Mouse (Mus musculus) gastrocnemius, postnatal 14 days (tissue): ENCODE results near the gene Hjurp. TPM values are rescaled to one million over a fixed set of nuclear protein-coding genes. Genes with fewer than 3 reads are reported as not detected.

Experiments
- DNase-seq: peaks from one replicate; pipeline ENCODE4 v3.0.0; 2021; ENCODE audit warnings: mixed read lengths
- intact Hi-C: fragments of 180-260 bp; cut with DNase I; formaldehyde crosslinking; loops from one replicate; pipeline ENCODE4 v1.15.1; 2025; ENCODE audit warnings: low total_unique reads
- total RNA-seq, 2 experiments: library from RNA; stranded (reverse); gene quantifications; 2 replicates each; pipeline ENCODE4 v1.2.3; 2021

Hjurp gene
- total RNA-seq, 2 experiments from 2014 or later, result 16.8 to 17.1 TPM

GRCm38 (mm10) chr1:88299529-88299945 is 22.1 kb upstream of the Hjurp start:
- intact Hi-C loops, result no loop called here
- DNase-seq, result no peak

DNA sequence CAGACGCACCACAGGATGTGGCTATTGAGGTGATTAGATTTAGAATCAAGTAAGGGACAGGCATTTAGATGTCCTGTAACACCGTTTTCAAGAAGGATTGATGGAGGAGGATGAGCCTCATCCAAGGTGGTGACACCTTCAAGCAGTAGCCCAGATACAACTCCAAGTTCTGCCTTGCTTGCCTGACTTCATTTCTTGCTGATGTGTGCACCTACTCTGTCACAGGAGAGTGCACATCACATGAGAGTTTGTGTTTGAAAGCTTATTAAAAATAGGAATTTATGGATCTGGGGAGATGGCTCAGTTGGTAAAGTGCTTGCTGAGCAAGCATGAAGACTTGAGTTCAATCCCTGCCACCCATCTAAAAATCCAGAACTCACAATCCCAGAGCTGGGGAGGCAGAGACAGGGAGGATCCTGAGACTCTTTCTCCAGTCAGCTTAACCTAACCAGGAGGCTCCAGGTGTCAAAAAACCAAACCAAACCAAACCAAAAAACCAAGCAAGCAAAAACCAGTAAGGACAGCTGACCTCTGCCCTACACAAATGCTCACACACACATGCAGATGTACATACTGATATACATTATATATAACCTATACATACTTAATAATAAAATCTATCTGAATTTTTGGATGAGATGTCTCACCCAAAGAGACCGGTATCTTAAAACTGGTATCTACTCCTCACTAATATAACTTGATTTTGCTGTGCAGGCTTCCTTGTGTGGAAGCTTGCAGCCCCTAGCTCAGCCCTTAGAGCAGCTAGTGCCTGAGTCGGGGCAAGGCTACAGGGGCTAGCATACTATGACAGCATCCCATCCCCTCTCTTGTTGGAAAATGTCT is 21.5 kb upstream of the Hjurp start:
- no peak for DNase-seq
- intact Hi-C loops, result no loop called here

GRCm38 (mm10) chr1:88297480-88298258 is 20.2 kb upstream of the Hjurp start:
- intact Hi-C loops, result no loop called here
- no peak for DNase-seq

GRCm38 (mm10) chr1:88296171-88296920 is 18.9 kb upstream of the Hjurp start:
- intact Hi-C loops, result no loop called here

GRCm38 (mm10) chr1:88294650-88295049 is 17.2 kb upstream of the Hjurp start:
- DNase-seq, result no peak
- intact Hi-C loops, result no loop called here

More at GRCm38 (mm10) chr1:88296171-88296920, 18.9 kb upstream of the Hjurp start:
- DNase-seq, result no peak

- DNase-seq, result no peak
- intact Hi-C loops, result no loop called here
These were observed 14.6 kb upstream of the Hjurp start for GRCm38 (mm10) chr1:88292057-88292456.

DNA sequence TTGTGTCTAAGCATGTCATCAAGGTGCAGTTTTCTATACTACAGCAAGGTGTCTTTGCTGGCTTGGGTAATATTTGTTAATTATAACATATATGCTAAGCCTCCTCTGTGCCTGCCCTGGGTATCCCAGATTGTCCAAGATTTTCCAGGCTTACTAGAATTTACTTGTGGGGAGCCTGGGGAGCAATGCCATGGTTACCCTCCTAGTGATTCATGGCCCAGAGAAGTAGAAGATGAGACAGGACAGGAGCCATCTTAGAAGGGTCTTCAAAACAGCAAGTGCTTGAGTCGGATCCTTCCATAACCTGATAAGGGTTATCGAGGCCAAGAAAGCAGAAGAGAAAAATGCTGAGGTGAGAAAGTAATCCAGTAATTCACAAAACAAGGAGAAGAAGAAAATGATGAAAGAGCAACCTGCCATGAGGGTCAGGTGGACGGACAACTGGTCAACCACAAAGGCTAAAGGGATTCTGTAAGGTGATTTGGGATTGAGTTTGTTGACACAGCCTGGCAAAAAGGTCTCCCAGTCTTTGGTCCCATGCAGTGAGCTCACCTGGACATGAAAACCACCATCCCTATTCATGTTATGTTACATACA is 14.1 kb upstream of the Hjurp start:
- no peak for DNase-seq
- intact Hi-C loops, result no loop called here

DNA sequence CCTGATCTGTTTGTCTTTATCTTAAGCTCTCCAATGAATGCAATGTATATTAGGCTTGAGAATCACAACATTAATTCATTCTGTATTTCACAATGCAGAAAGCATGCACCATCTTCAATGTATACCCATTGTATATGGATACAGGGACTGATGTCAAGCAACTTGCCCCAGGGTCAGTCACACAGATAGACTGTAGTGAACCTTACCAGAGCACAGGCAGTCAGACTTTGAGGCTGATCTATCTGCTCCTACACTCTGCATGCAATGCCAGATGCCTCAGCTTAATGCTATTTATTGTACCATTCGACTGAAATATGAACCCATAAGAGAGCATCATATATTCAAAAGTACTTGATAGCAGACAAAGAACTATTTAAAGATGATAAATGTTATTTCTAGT is 13.1 kb upstream of the Hjurp start:
- intact Hi-C loops, result no loop called here

DNA sequence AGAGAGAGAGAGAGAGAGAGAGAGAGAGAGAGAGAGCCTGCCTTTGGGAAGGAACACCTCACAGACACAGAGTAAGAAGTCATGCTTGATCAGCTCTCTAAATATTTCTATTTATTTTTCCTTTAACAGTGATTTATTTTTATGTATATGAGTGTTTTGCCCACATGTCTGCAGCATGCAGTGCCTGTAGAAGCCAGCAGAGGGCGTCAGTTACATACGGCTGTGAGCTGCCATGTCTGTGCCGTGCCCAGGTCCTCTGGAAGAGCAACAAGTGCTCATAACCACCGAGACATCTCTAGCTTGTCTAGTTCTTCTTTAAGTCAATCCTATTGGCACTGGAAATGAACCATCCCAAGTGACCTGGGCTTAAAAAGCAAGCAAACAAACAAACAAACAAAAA is 12.5 kb upstream of the Hjurp start:
- intact Hi-C loops, result no loop called here
- no peak for DNase-seq

More for the DNA sequence above, 13.1 kb upstream of the Hjurp start:
- DNase-seq, result no peak

DNA sequence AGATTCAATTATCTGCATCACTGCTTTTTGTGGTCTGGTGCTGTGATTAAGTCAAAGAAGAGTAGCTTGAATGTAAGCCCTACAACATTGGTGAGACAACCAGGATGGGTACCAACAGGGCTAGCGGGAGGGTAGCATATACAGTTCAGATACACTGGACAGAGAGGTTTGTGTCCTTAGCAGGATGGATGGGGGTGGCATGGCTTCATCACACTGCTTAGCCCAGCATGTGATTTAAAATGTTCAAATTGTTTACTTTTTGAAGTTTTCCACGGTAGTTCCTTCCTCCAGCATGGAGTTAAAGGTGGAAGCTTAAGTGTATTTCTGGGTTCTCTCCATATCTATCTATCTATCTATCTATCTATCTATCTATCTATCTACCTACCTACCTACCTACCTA is 11.7 kb upstream of the Hjurp start:
- intact Hi-C loops, result no loop called here
- no peak for DNase-seq

DNA sequence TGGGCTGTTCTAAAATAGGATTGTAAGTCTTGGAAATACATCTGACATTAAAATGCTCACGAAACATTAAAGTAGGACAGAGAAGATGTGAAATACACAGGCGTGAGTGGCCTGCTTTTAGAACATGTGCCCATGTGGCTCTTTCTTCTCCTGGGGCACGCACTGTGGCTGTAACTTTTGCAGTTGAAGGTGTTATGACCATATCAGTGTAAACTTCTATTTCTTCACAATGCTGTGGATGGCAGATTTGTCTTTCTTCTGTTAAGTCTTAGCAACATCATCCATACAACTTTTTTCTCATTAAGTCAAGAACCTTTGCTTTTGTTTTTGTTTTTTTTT is 11.3 kb upstream of the Hjurp start:
- intact Hi-C loops, result no loop called here
- no peak for DNase-seq

GRCm38 (mm10) chr1:88288056-88288788 is 10.8 kb upstream of the Hjurp start:
- DNase-seq, result no peak
- intact Hi-C loops, result no loop called here

DNA sequence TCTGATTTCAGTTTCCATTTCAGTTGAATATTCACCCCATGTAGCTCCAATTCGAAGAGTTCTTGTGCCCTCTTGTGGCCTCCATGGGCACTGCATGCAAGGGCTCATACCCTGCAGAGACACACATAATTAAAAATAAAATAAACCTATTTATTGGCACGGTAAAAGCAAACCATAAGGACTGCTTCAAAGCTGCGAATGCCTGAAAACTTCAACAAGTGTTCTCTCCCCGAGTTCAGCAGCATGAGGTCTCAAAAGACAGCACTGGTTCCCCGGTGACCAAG is 10.2 kb upstream of the Hjurp start:
- intact Hi-C loops, result no loop called here

GRCm38 (mm10) chr1:88286887-88287696 is 9.7 kb upstream of the Hjurp start:
- intact Hi-C loops, result no loop called here
- no peak for DNase-seq

More for the DNA sequence above, 10.2 kb upstream of the Hjurp start:
- no peak for DNase-seq

- no peak for DNase-seq
- intact Hi-C loops, result no loop called here
These were observed 8.9 kb upstream of the Hjurp start for GRCm38 (mm10) chr1:88286136-88286845.

DNA sequence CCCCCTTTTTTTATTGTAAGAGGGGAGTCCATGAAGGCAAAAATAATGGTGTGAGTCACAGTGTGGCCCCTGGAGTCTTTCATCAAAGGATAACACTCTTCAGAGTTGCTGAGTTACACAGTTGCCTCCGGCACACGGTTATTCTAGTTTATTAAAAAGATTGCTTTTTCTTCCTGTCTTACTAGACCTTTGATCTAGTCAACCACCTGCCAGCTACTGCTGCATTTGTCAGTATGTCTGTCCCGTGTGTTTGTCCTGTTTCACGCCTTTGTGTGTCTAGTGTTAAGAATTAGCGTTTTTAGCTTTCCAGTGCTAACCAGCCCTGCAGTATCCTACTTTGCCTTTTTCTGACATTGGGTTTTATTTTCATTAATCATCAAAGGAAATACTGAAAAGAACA is 8.2 kb upstream of the Hjurp start:
- DNase-seq, result no peak
- intact Hi-C loops, result no loop called here

GRCm38 (mm10) chr1:88284946-88285320 is 7.5 kb upstream of the Hjurp start:
- intact Hi-C loops, result no loop called here
- no peak for DNase-seq
